In genomic region chr12:77177811-77178578, GRCm38 (mm10) we compare ENCODE assay signal across 9 mouse cellular contexts. TPM values are rescaled to one million over a fixed set of nuclear protein-coding genes. Genes with fewer than 3 reads are reported as not detected.
DNase-seq lines count a peak whose midpoint lies in the region; ATAC-seq and TF ChIP-seq lines count a peak whose summit lies in the region.
"Had no signal": no experiment of that assay in that cellular context is flagged by ENCODE, and none has a peak within 500 bp of the region (broad histone marks: within the 10 kb centered on the region; RNA-seq: fewer than 3 reads in every experiment).

No protein-coding gene starts in this region.

- no peaks in the 10 kb centered on the region for H3K9me3 ChIP-seq in ES-E14 (ENCODE audit: control insufficient read depth, insufficient read depth, low read depth, low read length)
- H3K9me3 ChIP-seq in intestine, embryonic 16.5 days (ENCODE audit: control insufficient read depth, low read length): no peaks in the 10 kb centered on the region

- ATAC-seq in intestine, embryonic 16.5 days: peak; percentile 83
- ATAC-seq in erythroblast, adult 5-6 weeks (replicated peaks; ENCODE audit: low FRiP score, poor library complexity, severe bottlenecking): no peak

- H3K27me3 ChIP-seq in intestine, embryonic 16.5 days (replicated peaks; ENCODE audit: control insufficient read depth, insufficient read depth, low read length): no peaks in the 10 kb centered on the region; the same call in 1 of the 2 replicates

- WGBS in intestine, embryonic 16.5 days: 19% methylated on average over 15 of the region's 15 CpGs

- H3K4me3 ChIP-seq in ES-E14 (ENCODE audit: insufficient read depth in 1 of 2, low read depth in 1 of 2, low read length in 2 of 2, poor library complexity in 1 of 2, severe bottlenecking in 1 of 2): peak overlapping the region; percentile 16 to 22; a peak in 2 of 4 replicates
- H3K4me3 ChIP-seq in intestine, embryonic 16.5 days (ENCODE audit: low read length): no peak overlapping the region
- H3K4me3 ChIP-seq: erythroblast, embryonic 14.5 days had no signal

- H3K9ac ChIP-seq in ES-E14 (ENCODE audit: insufficient read depth, low read depth, low read length, poor library complexity, severe bottlenecking): peak overlapping the region; percentile 33; the same call in 1 of the 2 replicates
- peak overlapping the region; percentile 4; the same call in 1 of the 2 replicates for H3K9ac ChIP-seq in intestine, embryonic 16.5 days (ENCODE audit: low read depth, low read length)

- peak; percentile 53 for DNase-seq in adrenal gland, postnatal 14 days
- no peak for DNase-seq in adrenal gland, postnatal 25 days
- no peak for DNase-seq in ES-E14 (ENCODE audit: low read depth, low spot score)
- peak; percentile 53 for DNase-seq in lung, postnatal 10 days
- peak; percentile 68 for DNase-seq in thymus, postnatal 4 days
- no peak for DNase-seq in left cerebral cortex, postnatal 36 days (ENCODE audit: low spot score in 2 of 2)

- H3K4me2 ChIP-seq in intestine, embryonic 16.5 days (ENCODE audit: low read depth, low read length): 0 out of 2 replicates have a peak overlapping the region, but pooled peaks have one; percentile 26

- in situ Hi-C loops in ES-E14 (cut with MboI; ENCODE audit: low sequenced_read_pairs in 2 of 2, unreplicated experiment in 2 of 2): no loop called here

- no peak overlapping the region; the same call in 1 of the 2 replicates for H3K27ac ChIP-seq in ES-E14 (ENCODE audit: insufficient read depth, low read depth, low read length, poor library complexity, severe bottlenecking)
- peak overlapping the region; percentile 63 for H3K27ac ChIP-seq in intestine, embryonic 16.5 days (ENCODE audit: low read length)

- intact Hi-C loops in left cerebral cortex, postnatal 36 days (cut with DNase I): no loop called here

- no peaks in the 10 kb centered on the region for H3K36me3 ChIP-seq in ES-E14 (ENCODE audit: control insufficient read depth, insufficient read depth, low read length, poor library complexity, severe bottlenecking)
- H3K36me3 ChIP-seq in intestine, embryonic 16.5 days (ENCODE audit: control insufficient read depth, insufficient read depth, low read length): no peaks in the 10 kb centered on the region

- peaks cover 0 to 6% of the 10 kb centered on the region in 2 experiments; a peak in 1 of 4 replicates for H3K4me1 ChIP-seq in ES-E14 (ENCODE audit: control insufficient read depth in 2 of 2, insufficient read depth in 2 of 2, low read length in 2 of 2, poor library complexity in 1 of 2)
- H3K4me1 ChIP-seq in intestine, embryonic 16.5 days (ENCODE audit: control insufficient read depth, insufficient read depth, low read length): peaks cover 13% of the 10 kb centered on the region

TF ChIP-seq in ES-E14, 5 proteins besides CTCF, POLR2A, EP300 and RAD21:
- no peak for TF ChIP-seq ZC3H11A (IDR thresholded peaks at IDR 0.05; ENCODE audit: borderline replicate concordance, low read depth, low read length)
- no peak for TF ChIP-seq MAFK (IDR thresholded peaks at IDR 0.05; ENCODE audit: insufficient read depth, low read depth, low read length)
- TF ChIP-seq HCFC1 (IDR thresholded peaks at IDR 0.05; ENCODE audit: borderline replicate concordance, insufficient read depth, low read length): no peak
- no peak for TF ChIP-seq CHD2 (IDR thresholded peaks at IDR 0.05; ENCODE audit: low read depth, low read length)
- TF ChIP-seq ZNF384 (IDR thresholded peaks at IDR 0.05; ENCODE audit: low read depth, low read length): 0 out of 2 replicates have a peak, but pooled peaks have one; percentile 4
TF ChIP-seq in ES-E14: peak in this region for 1.

RNA-seq across cellular contexts. Expression of gene Fut8, which starts 59.9 kb away (rescaled TPM):
- 41.2 and 46.0 TPM in 2 replicates for total RNA-seq in adrenal gland, postnatal 14 days (2021)
- total RNA-seq in adrenal gland, postnatal 25 days (2021): 41.2 and 47.7 TPM in 2 replicates
- 19.3 and 26.3 TPM in 2 replicates for total RNA-seq in ES-E14 (2012; rRNA removed)
- polyA plus RNA-seq in intestine, embryonic 16.5 days (2015; fragmentation: Nextera tagmentation; extraction: Ambion mirVana): 16.2 and 16.5 TPM in 2 replicates
- total RNA-seq in erythroblast, adult 5-6 weeks (2015; ENCODE audit: low replicate concordance): 18.4 and 28.0 TPM in 2 replicates
- total RNA-seq in erythroblast, adult 5-6 weeks (2017; ENCODE audit: low replicate concordance): 19.0 and 24.4 TPM in 2 replicates
- total RNA-seq in left cerebral cortex, postnatal 36 days (2021): 10 to 100 TPM; 60.3 to 61.6 TPM

Comparison
In these comparisons a context has a peak if more than half of its experiments do, and no peak if none do; other contexts are left out.
1. DNase-seq: peak in adrenal gland, postnatal 14 days (single experiment), lung, postnatal 10 days (single experiment) and thymus, postnatal 4 days (single experiment); none in adrenal gland, postnatal 25 days (single experiment), ES-E14 (single experiment) and left cerebral cortex, postnatal 36 days (0 of 2).